Mouse (Mus musculus): ENCODE results near the gene Ppcs. TPM values are rescaled to one million over a fixed set of nuclear protein-coding genes. Genes with fewer than 3 reads are reported as not detected.

Ppcs gene
- polyA plus RNA-seq, 1 experiment from 2014 or later: 22.1 TPM

GRCm38 (mm10) chr4:119453533-119453932, 31.3 kb upstream of the Ppcs start:
- Histone ChIP-seq H3K36me3 (ENCODE audit: control insufficient read depth, insufficient read depth, low read length) (no peaks in the 10 kb centered on the region), H3K4me1 (ENCODE audit: control insufficient read depth, insufficient read depth, low read length) (no peaks in the 10 kb centered on the region), H3K4me2 (ENCODE audit: low read depth, low read length) (no peak overlapping the region), H3K4me3 (ENCODE audit: low read depth, low read length) (no peak overlapping the region), H3K9ac (ENCODE audit: low read depth, low read length) (no peak overlapping the region), H3K27me3 (replicated peaks; ENCODE audit: control insufficient read depth, insufficient read depth, low read length) (no peaks in the 10 kb centered on the region), H3K9me3 (ENCODE audit: control insufficient read depth, low read length) (no peaks in the 10 kb centered on the region), H3K27ac (replicated peaks; ENCODE audit: low read depth, low read length) (no peak overlapping the region)
- WGBS: 15% methylated on average over 6 of the region's 6 CpGs
- ATAC-seq (ENCODE audit: low read depth): peak; percentile 50; the same call in 1 of the 2 replicates
- DNase-seq (ENCODE audit: low spot score): no peak

GRCm38 (mm10) chr4:119453128-119453527, 30.9 kb upstream of the Ppcs start:
- H3K9ac ChIP-seq (ENCODE audit: low read depth, low read length): no peak overlapping the region
- H3K4me1 ChIP-seq (ENCODE audit: control insufficient read depth, insufficient read depth, low read length): no peaks in the 10 kb centered on the region
- H3K4me3 ChIP-seq (ENCODE audit: low read depth, low read length): no peak overlapping the region
- H3K4me2 ChIP-seq (ENCODE audit: low read depth, low read length): no peak overlapping the region
- no peak overlapping the region for H3K27ac ChIP-seq (replicated peaks; ENCODE audit: low read depth, low read length)
- no peak for DNase-seq (ENCODE audit: low spot score)
- WGBS: 61% methylated on average over 5 of the region's 5 CpGs
- H3K27me3 ChIP-seq (replicated peaks; ENCODE audit: control insufficient read depth, insufficient read depth, low read length): no peaks in the 10 kb centered on the region
- no peaks in the 10 kb centered on the region for H3K9me3 ChIP-seq (ENCODE audit: control insufficient read depth, low read length)
- H3K36me3 ChIP-seq (ENCODE audit: control insufficient read depth, insufficient read depth, low read length): no peaks in the 10 kb centered on the region
- ATAC-seq (ENCODE audit: low read depth): no peak

GRCm38 (mm10) chr4:119450436-119450835, 28.2 kb upstream of the Ppcs start:
- DNase-seq (ENCODE audit: low spot score) (no peak), ATAC-seq (ENCODE audit: low read depth) (no peak)
- H3K4me1 ChIP-seq (ENCODE audit: control insufficient read depth, insufficient read depth, low read length): no peaks in the 10 kb centered on the region
- H3K9ac ChIP-seq (ENCODE audit: low read depth, low read length): no peak overlapping the region
- no peaks in the 10 kb centered on the region for H3K27me3 ChIP-seq (replicated peaks; ENCODE audit: control insufficient read depth, insufficient read depth, low read length)
- no peak overlapping the region for H3K4me2 ChIP-seq (ENCODE audit: low read depth, low read length)
- no peaks in the 10 kb centered on the region for H3K36me3 ChIP-seq (ENCODE audit: control insufficient read depth, insufficient read depth, low read length)
- no peaks in the 10 kb centered on the region for H3K9me3 ChIP-seq (ENCODE audit: control insufficient read depth, low read length)
- no peak overlapping the region for H3K4me3 ChIP-seq (ENCODE audit: low read depth, low read length)
- 55% methylated on average over 7 of the region's 7 CpGs for WGBS
- no peak overlapping the region for H3K27ac ChIP-seq (replicated peaks; ENCODE audit: low read depth, low read length)

- no peaks in the 10 kb centered on the region for H3K4me1 ChIP-seq (ENCODE audit: control insufficient read depth, insufficient read depth, low read length)
- H3K36me3 ChIP-seq (ENCODE audit: control insufficient read depth, insufficient read depth, low read length): no peaks in the 10 kb centered on the region
- H3K4me2 ChIP-seq (ENCODE audit: low read depth, low read length): no peak overlapping the region
- ATAC-seq (ENCODE audit: low read depth): no peak
- WGBS: 80% methylated on average over 3 of the region's 3 CpGs
- DNase-seq (ENCODE audit: low spot score): no peak
- no peak overlapping the region for H3K4me3 ChIP-seq (ENCODE audit: low read depth, low read length)
- no peaks in the 10 kb centered on the region for H3K9me3 ChIP-seq (ENCODE audit: control insufficient read depth, low read length)
- no peak overlapping the region for H3K27ac ChIP-seq (replicated peaks; ENCODE audit: low read depth, low read length)
- no peaks in the 10 kb centered on the region for H3K27me3 ChIP-seq (replicated peaks; ENCODE audit: control insufficient read depth, insufficient read depth, low read length)
- no peak overlapping the region for H3K9ac ChIP-seq (ENCODE audit: low read depth, low read length)
Measured at GRCm38 (mm10) chr4:119447786-119448185, 25.6 kb upstream of the Ppcs start.

GRCm38 (mm10) chr4:119447261-119447660, 25.0 kb upstream of the Ppcs start:
- DNase-seq (ENCODE audit: low spot score) (no peak), ATAC-seq (ENCODE audit: low read depth) (no peak)
- Histone ChIP-seq H3K4me1 (ENCODE audit: control insufficient read depth, insufficient read depth, low read length) (no peaks in the 10 kb centered on the region), H3K9ac (ENCODE audit: low read depth, low read length) (no peak overlapping the region), H3K4me3 (ENCODE audit: low read depth, low read length) (no peak overlapping the region), H3K27ac (replicated peaks; ENCODE audit: low read depth, low read length) (no peak overlapping the region), H3K36me3 (ENCODE audit: control insufficient read depth, insufficient read depth, low read length) (no peaks in the 10 kb centered on the region), H3K27me3 (replicated peaks; ENCODE audit: control insufficient read depth, insufficient read depth, low read length) (no peaks in the 10 kb centered on the region), H3K9me3 (ENCODE audit: control insufficient read depth, low read length) (no peaks in the 10 kb centered on the region), H3K4me2 (ENCODE audit: low read depth, low read length) (no peak overlapping the region)
- 91% methylated on average over 6 of the region's 6 CpGs for WGBS

GRCm38 (mm10) chr4:119442539-119442938, 20.3 kb upstream of the Ppcs start:
- 36% methylated on average over 6 of the region's 6 CpGs for WGBS
- no peak for ATAC-seq (ENCODE audit: low read depth)

GRCm38 (mm10) chr4:119441836-119442235, 19.6 kb upstream of the Ppcs start:
- H3K27ac ChIP-seq (replicated peaks; ENCODE audit: low read depth, low read length): no peak overlapping the region
- WGBS: 82% methylated on average over 4 of the region's 4 CpGs
- H3K4me3 ChIP-seq (ENCODE audit: low read depth, low read length): no peak overlapping the region
- H3K9ac ChIP-seq (ENCODE audit: low read depth, low read length): no peak overlapping the region
- DNase-seq (ENCODE audit: low spot score) (no peak), ATAC-seq (ENCODE audit: low read depth) (no peak)
- H3K9me3 ChIP-seq (ENCODE audit: control insufficient read depth, low read length): no peaks in the 10 kb centered on the region
- H3K4me1 ChIP-seq (ENCODE audit: control insufficient read depth, insufficient read depth, low read length): no peaks in the 10 kb centered on the region
- no peaks in the 10 kb centered on the region for H3K36me3 ChIP-seq (ENCODE audit: control insufficient read depth, insufficient read depth, low read length)
- H3K4me2 ChIP-seq (ENCODE audit: low read depth, low read length): no peak overlapping the region
- no peaks in the 10 kb centered on the region for H3K27me3 ChIP-seq (replicated peaks; ENCODE audit: control insufficient read depth, insufficient read depth, low read length)

More at GRCm38 (mm10) chr4:119442539-119442938, 20.3 kb upstream of the Ppcs start:
- H3K4me2 ChIP-seq (ENCODE audit: low read depth, low read length): no peak overlapping the region
- no peak overlapping the region for H3K4me3 ChIP-seq (ENCODE audit: low read depth, low read length)
- no peak overlapping the region for H3K9ac ChIP-seq (ENCODE audit: low read depth, low read length)
- H3K36me3 ChIP-seq (ENCODE audit: control insufficient read depth, insufficient read depth, low read length): no peaks in the 10 kb centered on the region
- no peaks in the 10 kb centered on the region for H3K9me3 ChIP-seq (ENCODE audit: control insufficient read depth, low read length)
- no peak for DNase-seq (ENCODE audit: low spot score)
- no peaks in the 10 kb centered on the region for H3K27me3 ChIP-seq (replicated peaks; ENCODE audit: control insufficient read depth, insufficient read depth, low read length)
- no peaks in the 10 kb centered on the region for H3K4me1 ChIP-seq (ENCODE audit: control insufficient read depth, insufficient read depth, low read length)
- no peak overlapping the region for H3K27ac ChIP-seq (replicated peaks; ENCODE audit: low read depth, low read length)

- H3K9me3 ChIP-seq (ENCODE audit: control insufficient read depth, low read length): peaks cover 8% of the 10 kb centered on the region
- no peak overlapping the region for H3K9ac ChIP-seq (ENCODE audit: low read depth, low read length)
- H3K36me3 ChIP-seq (ENCODE audit: control insufficient read depth, insufficient read depth, low read length): no peaks in the 10 kb centered on the region
- no peak for ATAC-seq (ENCODE audit: low read depth)
- H3K4me1 ChIP-seq (ENCODE audit: control insufficient read depth, insufficient read depth, low read length): no peaks in the 10 kb centered on the region
- H3K27ac ChIP-seq (replicated peaks; ENCODE audit: low read depth, low read length): no peak overlapping the region
- 76% methylated on average over 2 of the region's 2 CpGs for WGBS
- no peak overlapping the region for H3K4me2 ChIP-seq (ENCODE audit: low read depth, low read length)
- no peaks in the 10 kb centered on the region for H3K27me3 ChIP-seq (replicated peaks; ENCODE audit: control insufficient read depth, insufficient read depth, low read length)
- no peak for DNase-seq (ENCODE audit: low spot score)
- no peak overlapping the region for H3K4me3 ChIP-seq (ENCODE audit: low read depth, low read length)
Measured at GRCm38 (mm10) chr4:119437936-119438335, 15.7 kb upstream of the Ppcs start.

- Histone ChIP-seq H3K4me1 (ENCODE audit: control insufficient read depth, insufficient read depth, low read length) (no peaks in the 10 kb centered on the region), H3K9me3 (ENCODE audit: control insufficient read depth, low read length) (peaks cover 2% of the 10 kb centered on the region), H3K9ac (ENCODE audit: low read depth, low read length) (no peak overlapping the region), H3K4me3 (ENCODE audit: low read depth, low read length) (no peak overlapping the region), H3K27ac (replicated peaks; ENCODE audit: low read depth, low read length) (no peak overlapping the region), H3K27me3 (replicated peaks; ENCODE audit: control insufficient read depth, insufficient read depth, low read length) (no peaks in the 10 kb centered on the region), H3K4me2 (ENCODE audit: low read depth, low read length) (no peak overlapping the region), H3K36me3 (ENCODE audit: control insufficient read depth, insufficient read depth, low read length) (no peaks in the 10 kb centered on the region)
- WGBS: 20% methylated on average over 5 of the region's 5 CpGs
- DNase-seq (ENCODE audit: low spot score) (peak; percentile 32), ATAC-seq (ENCODE audit: low read depth) (0 out of 2 replicates have a peak, but pooled peaks have one; percentile 44)
Measured at GRCm38 (mm10) chr4:119430678-119431077, 8.5 kb upstream of the Ppcs start.

Data from embryonic facial prominence, embryonic 14.5 days (tissue).